Mouse (Mus musculus): ENCODE data around the gene Scarf2. TPM values are rescaled to one million over a fixed set of nuclear protein-coding genes. Genes with fewer than 3 reads are reported as not detected.

Gene Scarf2
- polyA plus RNA-seq, 1 experiment from 2014 or later: 11.5 TPM

- H3K9ac ChIP-seq: peak overlapping the region; percentile 64
- H3K27me3 ChIP-seq (replicated peaks): 0 out of 2 replicates have a peak, but pooled peaks cover 3% of the 10 kb centered on the region
- peak; percentile 91 for ATAC-seq
- peaks cover 11% of the 10 kb centered on the region for H3K4me1 ChIP-seq (replicated peaks)
- no peaks in the 10 kb centered on the region for H3K36me3 ChIP-seq
- 0 out of 2 replicates have a peak overlapping the region, but pooled peaks have one; percentile 32 for H3K27ac ChIP-seq
- peak overlapping the region; percentile 97 for H3K4me2 ChIP-seq (replicated peaks)
- H3K9me3 ChIP-seq: no peaks in the 10 kb centered on the region
- 3% methylated on average over 62 of the region's 63 CpGs for WGBS
- peak overlapping the region; percentile 55 for H3K4me3 ChIP-seq (replicated peaks)
Observed at GRCm38 (mm10) chr16:17815411-17816402, 18.6 kb downstream of the Scarf2 start.

- H3K4me3 ChIP-seq (replicated peaks): no peak overlapping the region
- no peak overlapping the region for H3K27ac ChIP-seq
- H3K27me3 ChIP-seq (replicated peaks): 0 out of 2 replicates have a peak, but pooled peaks cover 3% of the 10 kb centered on the region
- H3K9me3 ChIP-seq: no peaks in the 10 kb centered on the region
- no peak overlapping the region for H3K9ac ChIP-seq
- no peak for ATAC-seq
- H3K4me1 ChIP-seq (replicated peaks): peaks cover 11% of the 10 kb centered on the region
- WGBS: 78% methylated on average over 8 of the region's 8 CpGs
- no peaks in the 10 kb centered on the region for H3K36me3 ChIP-seq
- H3K4me2 ChIP-seq (replicated peaks): no peak overlapping the region
Observed at GRCm38 (mm10) chr16:17816528-17816927, 19.4 kb downstream of the Scarf2 start.

- no peaks in the 10 kb centered on the region for H3K9me3 ChIP-seq
- WGBS: 77% methylated on average over 2 of the region's 2 CpGs
- H3K27me3 ChIP-seq (replicated peaks): peaks cover 14% of the 10 kb centered on the region
- H3K36me3 ChIP-seq: no peaks in the 10 kb centered on the region
- H3K4me3 ChIP-seq (replicated peaks): no peak overlapping the region
- H3K9ac ChIP-seq: no peak overlapping the region
- no peak for ATAC-seq
- no peak overlapping the region for H3K4me2 ChIP-seq (replicated peaks)
- H3K4me1 ChIP-seq (replicated peaks): no peaks in the 10 kb centered on the region
- H3K27ac ChIP-seq: no peak overlapping the region
Observed at GRCm38 (mm10) chr16:17826500-17826899, 29.4 kb downstream of the Scarf2 start.

GRCm38 (mm10) chr16:17828229-17828628 is 31.1 kb downstream of the Scarf2 start:
- Histone ChIP-seq H3K4me3 (replicated peaks) (no peak overlapping the region), H3K36me3 (no peaks in the 10 kb centered on the region), H3K9ac (no peak overlapping the region), H3K4me2 (replicated peaks) (no peak overlapping the region), H3K4me1 (replicated peaks) (peaks cover 4% of the 10 kb centered on the region), H3K9me3 (no peaks in the 10 kb centered on the region), H3K27ac (no peak overlapping the region), H3K27me3 (replicated peaks) (peaks cover 31% of the 10 kb centered on the region)
- no peak for ATAC-seq
- WGBS: 90% methylated on average over 2 of the region's 2 CpGs

GRCm38 (mm10) chr16:17828867-17829266 is 31.8 kb downstream of the Scarf2 start:
- Histone ChIP-seq H3K4me2 (replicated peaks) (no peak overlapping the region), H3K27ac (no peak overlapping the region), H3K27me3 (replicated peaks) (peaks cover 37% of the 10 kb centered on the region), H3K36me3 (no peaks in the 10 kb centered on the region), H3K4me3 (replicated peaks) (no peak overlapping the region), H3K9me3 (no peaks in the 10 kb centered on the region), H3K4me1 (replicated peaks) (peaks cover 8% of the 10 kb centered on the region), H3K9ac (no peak overlapping the region)
- no peak for ATAC-seq
- WGBS: 68% methylated on average over 3 of the region's 3 CpGs

- Histone ChIP-seq H3K36me3 (no peaks in the 10 kb centered on the region), H3K4me2 (replicated peaks) (no peak overlapping the region), H3K27me3 (replicated peaks) (peaks cover 55% of the 10 kb centered on the region), H3K27ac (no peak overlapping the region), H3K9me3 (no peaks in the 10 kb centered on the region), H3K9ac (no peak overlapping the region), H3K4me3 (replicated peaks) (no peak overlapping the region), H3K4me1 (replicated peaks) (peaks cover 12% of the 10 kb centered on the region)
- WGBS: 74% methylated on average over 10 of the region's 10 CpGs
- no peak for ATAC-seq
Observed at GRCm38 (mm10) chr16:17830385-17831178, 33.5 kb downstream of the Scarf2 start.

- H3K36me3 ChIP-seq: no peaks in the 10 kb centered on the region
- H3K4me2 ChIP-seq (replicated peaks): no peak overlapping the region
- ATAC-seq: no peak
- peaks cover 12% of the 10 kb centered on the region for H3K4me1 ChIP-seq (replicated peaks)
- H3K9me3 ChIP-seq: no peaks in the 10 kb centered on the region
- peaks cover 64% of the 10 kb centered on the region for H3K27me3 ChIP-seq (replicated peaks)
- H3K27ac ChIP-seq: no peak overlapping the region
- no peak overlapping the region for H3K4me3 ChIP-seq (replicated peaks)
- 19% methylated on average over 11 of the region's 11 CpGs for WGBS
- H3K9ac ChIP-seq: no peak overlapping the region
Observed at GRCm38 (mm10) chr16:17831781-17832180, 34.7 kb downstream of the Scarf2 start.

- Histone ChIP-seq H3K9ac (peak within 1 kb of the TSS; percentile 52), H3K9me3 (no peaks in the 10 kb centered on the region), H3K27me3 (replicated peaks) (peaks cover 71% of the 10 kb centered on the region)
Observed at GRCm38 (mm10) chr16:17832821-17833220, 35.7 kb downstream of the Scarf2 start, which contains the start of gene B830017H08Rik. Gene B830017H08Rik (plus strand): TSS chr16:17833121.

GRCm38 (mm10) chr16:17833321-17833680 is 36.2 kb downstream of the Scarf2 start:
- WGBS: under 1% methylated on average over 37 of the region's 37 CpGs
- peak; percentile 58 for ATAC-seq

More at GRCm38 (mm10) chr16:17832821-17833220, 35.7 kb downstream of the Scarf2 start, which contains the start of gene B830017H08Rik:
- Histone ChIP-seq H3K4me2 (replicated peaks) (peak within 1 kb of the TSS; percentile 97), H3K36me3 (no peaks in the 10 kb centered on the region), H3K27ac (no peak within 1 kb of the TSS), H3K4me1 (replicated peaks) (peaks cover 12% of the 10 kb centered on the region), H3K4me3 (replicated peaks) (peak within 1 kb of the TSS; percentile 57)
- no peak for ATAC-seq
- WGBS: 28% methylated on average over 7 of the region's 7 CpGs

GRCm38 (mm10) chr16:17833681-17834399 is 36.8 kb downstream of the Scarf2 start:
- under 1% methylated on average over 97 of the region's 103 CpGs for WGBS
- Histone ChIP-seq H3K9me3 (no peaks in the 10 kb centered on the region), H3K4me2 (replicated peaks) (peak overlapping the region; percentile 97), H3K36me3 (no peaks in the 10 kb centered on the region), H3K27me3 (replicated peaks) (peaks cover 74% of the 10 kb centered on the region), H3K9ac (peak overlapping the region; percentile 52), H3K4me3 (replicated peaks) (peak overlapping the region; percentile 57), H3K4me1 (replicated peaks) (peaks cover 12% of the 10 kb centered on the region), H3K27ac (no peak overlapping the region)
- peak; percentile 60 for ATAC-seq

More at GRCm38 (mm10) chr16:17833321-17833680, 36.2 kb downstream of the Scarf2 start:
- Histone ChIP-seq H3K27me3 (replicated peaks) (peaks cover 71% of the 10 kb centered on the region), H3K9me3 (no peaks in the 10 kb centered on the region), H3K27ac (no peak overlapping the region), H3K36me3 (no peaks in the 10 kb centered on the region), H3K4me2 (replicated peaks) (peak overlapping the region; percentile 97), H3K9ac (peak overlapping the region; percentile 52), H3K4me1 (replicated peaks) (peaks cover 12% of the 10 kb centered on the region), H3K4me3 (replicated peaks) (peak overlapping the region; percentile 57)

GRCm38 (mm10) chr16:17834543-17834942 is 37.5 kb downstream of the Scarf2 start:
- Histone ChIP-seq H3K9me3 (no peaks in the 10 kb centered on the region), H3K27ac (no peak overlapping the region), H3K27me3 (replicated peaks) (peaks cover 74% of the 10 kb centered on the region), H3K36me3 (no peaks in the 10 kb centered on the region), H3K4me2 (replicated peaks) (peak overlapping the region; percentile 97), H3K4me3 (replicated peaks) (peak overlapping the region; percentile 57), H3K4me1 (replicated peaks) (peaks cover 12% of the 10 kb centered on the region), H3K9ac (no peak overlapping the region)
- 55% methylated on average over 7 of the region's 7 CpGs for WGBS
- ATAC-seq: no peak

Measured in intestine, embryonic 15.5 days (tissue).